Mouse (Mus musculus) skeletal muscle tissue, adult 2 months (tissue): ENCODE results near the gene Npdc1.

Experiments used
- DNase-seq: peaks from one replicate; pipeline ENCODE4 v3.0.0-alpha.2; 2012; ENCODE audit warnings: low read depth, low spot score

Gene Npdc1

DNA sequence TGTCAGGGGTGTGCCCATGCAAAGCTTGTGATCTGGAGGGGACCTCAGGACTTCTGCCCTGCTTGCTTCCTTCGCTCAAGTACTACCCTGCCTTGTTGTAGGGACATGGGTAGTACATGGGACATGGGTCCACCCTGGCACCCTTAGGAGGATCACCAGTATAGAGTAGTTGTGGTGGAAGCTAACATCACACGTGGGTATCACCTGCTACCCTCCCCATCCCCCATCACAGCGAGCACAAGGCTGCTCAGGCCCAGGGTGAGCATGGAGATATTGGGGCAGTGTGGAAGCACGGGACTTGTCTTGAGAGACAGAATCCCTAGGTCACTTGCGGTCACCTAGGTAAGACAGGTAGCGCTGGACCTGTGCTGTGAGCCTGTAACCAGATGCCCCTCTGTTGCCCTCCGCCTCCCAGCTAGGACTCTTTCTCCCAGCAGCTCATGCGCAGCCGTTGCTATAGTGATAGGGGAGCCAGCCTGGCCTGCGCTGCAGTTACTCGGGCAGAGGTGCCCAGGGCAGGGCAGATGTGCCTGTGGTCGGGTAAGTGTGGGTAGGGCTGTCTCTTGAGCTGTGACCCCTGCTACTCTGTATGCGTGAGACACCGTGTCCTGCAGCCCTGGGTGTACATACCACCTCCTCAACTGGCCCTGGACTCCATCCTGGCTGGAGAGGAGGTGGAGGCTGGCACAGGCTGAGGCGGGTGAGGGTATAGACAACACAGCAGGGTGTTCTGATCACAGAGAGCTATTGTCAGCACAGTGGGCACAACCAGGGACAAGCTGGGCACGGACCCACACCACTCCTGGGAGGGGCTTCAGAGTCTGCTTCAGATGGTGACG, 31.5 kb downstream of the Npdc1 start:
- DNase-seq: no peak

DNA sequence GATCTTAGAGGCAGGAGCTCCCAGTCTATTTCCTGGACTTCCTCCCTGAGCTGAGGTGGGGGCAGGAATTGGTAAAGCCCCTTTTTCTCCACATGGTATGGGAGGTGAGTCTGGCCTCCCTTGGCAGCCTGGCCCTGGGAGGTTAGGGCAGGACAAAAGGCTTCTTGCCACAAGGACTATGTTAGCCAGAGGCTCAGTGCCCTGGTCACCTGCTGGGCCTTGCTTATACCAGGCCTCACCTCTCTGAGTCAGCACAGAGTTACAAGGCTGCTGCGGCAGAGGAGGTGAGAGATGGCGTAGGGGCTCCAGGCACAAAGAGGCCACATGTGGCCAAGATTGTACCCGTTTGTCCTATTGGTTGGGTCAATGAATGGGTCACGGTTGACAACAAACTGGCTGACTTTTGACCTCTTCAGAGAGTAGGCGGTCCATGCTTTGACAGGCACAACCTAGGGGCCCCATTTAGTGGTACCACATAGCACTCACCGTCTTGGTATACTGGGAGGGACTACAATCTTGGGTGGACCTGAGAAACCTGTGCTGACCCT, 32.2 kb downstream of the Npdc1 start:
- DNase-seq: no peak

DNA sequence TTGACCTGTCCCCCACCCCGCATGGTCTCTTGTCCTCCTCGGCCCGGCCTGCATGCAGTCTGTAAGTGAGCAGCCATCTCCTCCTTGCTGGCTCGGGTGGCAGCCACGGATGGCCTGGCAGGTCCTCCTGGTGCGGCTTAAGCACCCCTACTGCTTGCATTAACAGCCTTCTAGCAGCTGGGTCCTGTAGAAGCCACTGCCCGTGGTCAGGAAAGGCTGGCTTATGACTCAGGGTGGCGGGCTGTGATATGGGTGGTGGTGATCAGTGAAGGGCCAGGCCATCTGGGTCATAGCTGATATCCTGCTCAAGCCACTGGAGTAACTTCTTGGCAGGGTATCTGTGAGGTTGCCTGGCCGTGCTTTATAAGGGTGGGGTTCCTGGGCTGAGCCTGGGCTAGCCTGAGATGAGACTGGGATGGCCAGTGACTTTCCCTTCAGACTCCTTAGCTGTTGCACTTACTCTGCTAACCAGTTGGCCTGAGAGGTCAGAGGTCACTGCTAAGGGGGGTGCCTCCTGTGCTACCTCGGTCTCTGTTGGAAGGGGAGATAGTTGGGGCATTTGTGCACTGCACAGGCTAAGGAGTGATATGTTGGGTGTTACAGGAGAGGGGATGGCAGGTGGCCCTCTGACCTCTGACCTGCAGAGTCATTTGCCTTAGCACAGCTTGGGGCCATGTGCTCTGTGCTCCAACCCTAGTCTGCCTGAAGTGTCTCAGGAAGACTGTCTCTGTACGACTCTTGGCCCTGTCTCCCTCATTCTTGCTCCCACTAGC, 33.4 kb downstream of the Npdc1 start:
- DNase-seq: no peak

DNA sequence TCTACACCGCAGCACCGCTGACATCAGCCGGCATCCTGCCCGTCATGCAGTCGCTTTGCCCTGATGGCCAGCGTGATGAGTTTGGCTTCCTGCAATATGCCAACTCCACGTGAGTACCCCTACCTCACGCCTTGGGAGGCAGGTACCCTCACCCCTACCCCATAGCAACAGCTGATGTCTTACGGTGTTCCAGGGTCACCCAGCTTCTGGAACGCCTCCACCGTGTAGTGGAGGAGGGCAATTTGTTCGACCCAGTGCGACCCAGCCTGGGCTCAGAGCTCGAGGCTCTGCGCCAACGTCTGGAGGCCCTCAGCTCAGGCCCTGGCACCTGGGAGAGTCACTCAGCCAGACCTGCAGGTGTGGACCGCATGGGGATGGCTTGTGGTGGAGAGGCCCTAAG, 34.0 kb downstream of the Npdc1 start:
- DNase-seq: no peak

DNA sequence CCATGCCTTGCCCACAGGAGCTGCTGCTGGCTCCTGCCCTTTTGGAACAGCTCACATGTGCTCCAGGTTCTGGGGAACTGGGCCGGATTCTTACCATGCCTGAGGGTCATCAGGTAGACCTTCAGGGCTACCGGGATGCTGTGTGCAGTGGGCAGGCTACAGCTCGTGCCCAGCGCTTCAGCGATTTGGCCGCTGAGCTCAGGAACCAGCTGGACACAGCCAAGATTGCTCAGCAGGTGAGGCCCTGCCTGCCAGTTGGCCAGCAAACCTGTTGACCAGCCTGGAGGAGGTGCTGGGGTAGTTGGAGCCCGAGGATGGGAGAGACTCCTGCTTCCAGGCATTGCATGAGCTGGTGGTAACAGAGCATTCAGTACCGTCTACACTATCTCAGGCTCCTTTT, 35.1 kb downstream of the Npdc1 start:
- DNase-seq: no peak

DNA sequence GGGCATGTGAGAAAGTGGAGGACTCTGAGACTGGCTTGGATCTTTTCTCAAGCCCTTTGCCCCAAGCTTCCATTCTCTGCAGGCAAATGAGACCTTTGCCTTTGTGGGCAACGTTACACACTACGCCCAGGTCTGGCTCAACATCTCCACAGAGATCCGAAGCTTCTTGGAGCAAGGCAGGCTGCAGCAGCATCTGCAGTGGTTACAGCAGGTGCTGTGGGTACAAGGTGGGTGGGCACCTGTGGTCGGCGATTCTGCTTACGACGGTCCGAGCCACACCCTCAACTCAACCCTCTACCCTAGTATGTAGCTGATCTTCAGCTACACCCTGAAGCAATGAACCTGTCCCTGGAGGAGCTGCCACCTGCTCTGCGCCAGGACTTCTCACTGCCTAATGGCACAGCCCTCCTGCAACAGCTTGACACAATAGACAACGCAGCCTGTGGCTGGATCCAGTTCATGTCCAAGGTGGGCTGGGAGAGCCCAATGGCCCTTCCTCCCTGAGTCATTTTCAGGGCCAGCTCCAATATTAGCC, 37.2 kb downstream of the Npdc1 start:
- no peak for DNase-seq

DNA sequence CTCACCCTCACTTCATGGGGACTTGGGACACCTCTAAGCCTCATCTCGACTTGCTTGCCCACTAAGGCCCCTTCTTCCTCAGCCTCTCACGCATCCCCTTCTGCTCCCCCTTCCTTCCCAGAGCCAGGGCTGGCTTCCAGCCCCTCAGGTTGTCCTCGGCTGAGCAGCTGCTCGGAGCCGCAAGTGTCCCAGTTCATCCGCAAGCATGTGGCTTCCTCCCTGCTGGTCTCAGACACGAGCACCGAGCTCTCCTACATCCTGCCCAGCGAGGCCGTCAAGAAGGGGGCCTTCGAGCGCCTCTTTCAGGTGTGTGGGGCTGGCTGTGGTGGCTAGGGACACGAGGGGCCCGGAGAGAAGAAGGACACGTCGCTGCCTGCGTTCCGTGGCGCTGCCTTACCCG, 41.9 kb downstream of the Npdc1 start:
- no peak for DNase-seq

DNA sequence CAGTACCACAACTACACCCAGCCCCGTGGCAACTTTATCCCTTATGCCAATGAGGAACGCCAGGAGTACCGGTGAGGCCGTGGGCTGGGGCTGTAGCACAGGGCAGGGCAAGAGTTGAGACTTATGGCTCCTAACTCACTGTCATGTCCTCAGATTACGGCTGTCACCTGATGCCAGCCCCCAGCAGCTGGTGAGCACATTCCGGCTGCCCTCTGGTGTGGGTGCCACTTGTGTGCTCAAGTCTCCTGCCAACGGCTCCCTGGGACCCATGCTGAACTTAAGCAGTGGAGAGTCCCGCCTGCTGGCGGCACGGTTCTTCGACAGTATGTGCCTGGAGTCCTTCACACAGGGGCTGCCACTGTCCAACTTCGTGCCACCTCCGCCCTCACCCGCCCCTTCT, 43.5 kb downstream of the Npdc1 start:
- DNase-seq: no peak

DNA sequence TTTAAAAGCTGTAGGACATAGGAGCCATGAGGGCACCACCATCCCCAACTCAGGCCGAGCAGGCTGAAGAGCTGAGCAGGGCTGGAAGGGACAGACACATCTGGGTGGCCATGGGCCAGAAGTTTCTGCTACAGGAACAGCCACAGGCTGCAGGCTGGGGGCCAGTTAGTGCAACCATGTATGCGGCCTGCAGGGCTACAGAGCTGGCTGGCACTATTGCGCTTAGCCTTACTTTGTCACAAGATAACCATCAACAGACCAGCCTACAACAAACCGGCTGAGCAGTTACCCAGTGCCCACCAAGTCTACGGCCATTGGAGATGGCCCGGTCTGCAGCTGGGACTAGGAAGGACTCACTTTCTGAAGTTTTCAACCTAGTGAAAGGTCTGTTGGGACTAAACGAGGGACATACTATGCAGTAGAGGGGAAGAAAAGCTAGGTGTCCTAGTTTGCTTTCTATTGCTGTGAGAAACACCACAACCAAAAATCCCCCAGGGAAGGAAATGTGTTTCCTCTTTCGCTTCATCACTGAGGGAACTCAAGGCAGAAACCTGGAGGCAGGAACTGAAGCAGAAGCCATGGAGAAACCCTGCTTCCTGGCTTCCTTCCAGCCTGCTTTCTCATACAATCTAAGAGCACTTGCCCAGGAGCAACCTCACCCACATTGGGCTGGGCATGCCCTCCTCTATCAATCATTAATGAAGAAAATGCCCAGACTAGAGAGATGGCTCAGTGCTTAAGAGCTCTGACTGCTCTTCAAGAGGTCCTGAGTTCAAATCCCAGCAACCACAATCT, 51.9 kb downstream of the Npdc1 start:
- no peak for DNase-seq

DNA sequence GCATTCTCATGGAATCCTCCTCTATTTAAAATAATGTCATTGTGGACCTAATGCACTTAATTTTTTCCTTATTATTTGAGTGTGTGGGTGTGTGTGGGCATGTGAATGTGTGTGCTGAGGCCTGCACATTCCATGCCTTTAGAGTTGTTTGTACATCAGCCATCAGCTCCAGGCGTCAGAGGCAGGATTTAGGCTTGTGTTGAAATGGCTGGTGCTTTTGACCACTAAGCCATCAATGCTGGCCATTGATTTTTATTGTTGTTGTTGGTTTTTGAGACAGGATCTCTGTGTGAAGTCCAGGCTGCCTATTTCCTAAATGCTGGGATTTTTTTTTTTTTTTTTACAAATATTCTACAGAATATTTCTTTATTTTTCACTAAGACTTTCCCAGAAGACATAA, 53.8 kb downstream of the Npdc1 start:
- no peak for DNase-seq

DNA sequence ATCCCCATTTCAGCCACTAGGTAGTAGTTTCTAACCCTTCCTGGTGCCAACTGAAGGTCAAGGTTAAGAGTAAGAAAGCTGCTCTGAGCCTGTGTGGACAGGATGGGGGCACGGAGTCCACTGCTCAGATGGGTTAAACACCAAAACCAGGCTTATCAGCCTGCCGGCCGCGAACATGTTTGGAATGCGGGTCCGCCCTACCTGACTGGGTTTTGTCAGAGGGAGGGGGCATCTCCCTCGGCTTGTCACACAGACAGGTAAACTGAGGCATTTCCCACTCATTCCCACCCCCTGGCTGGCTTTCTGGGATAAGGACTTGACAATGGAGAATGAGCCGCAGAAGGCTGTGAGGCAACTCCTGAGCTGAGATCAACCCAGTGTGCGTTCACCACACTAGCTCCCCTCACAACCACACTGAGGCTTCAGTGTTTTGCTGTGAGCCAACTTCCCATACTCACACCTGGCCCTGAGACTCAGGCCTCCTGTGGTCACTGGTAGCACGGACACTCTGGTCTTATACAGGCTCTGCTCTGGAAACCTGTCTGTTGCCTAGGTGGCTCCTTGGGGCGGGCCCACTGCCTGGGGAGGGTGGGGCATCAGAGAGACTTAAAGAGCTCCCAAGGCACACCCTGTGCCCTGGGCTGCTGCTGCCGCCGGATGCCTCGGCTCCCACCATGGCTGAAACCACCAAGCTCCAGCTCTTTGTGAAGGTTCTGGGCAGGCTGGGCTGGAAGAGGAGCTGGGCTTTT, 57.2 kb downstream of the Npdc1 start, which contains the start of gene Clic3:
TSS of gene Clic3 (plus strand) at position 634 of the 749 bp plus-strand sequence.
- no peak for DNase-seq

DNA sequence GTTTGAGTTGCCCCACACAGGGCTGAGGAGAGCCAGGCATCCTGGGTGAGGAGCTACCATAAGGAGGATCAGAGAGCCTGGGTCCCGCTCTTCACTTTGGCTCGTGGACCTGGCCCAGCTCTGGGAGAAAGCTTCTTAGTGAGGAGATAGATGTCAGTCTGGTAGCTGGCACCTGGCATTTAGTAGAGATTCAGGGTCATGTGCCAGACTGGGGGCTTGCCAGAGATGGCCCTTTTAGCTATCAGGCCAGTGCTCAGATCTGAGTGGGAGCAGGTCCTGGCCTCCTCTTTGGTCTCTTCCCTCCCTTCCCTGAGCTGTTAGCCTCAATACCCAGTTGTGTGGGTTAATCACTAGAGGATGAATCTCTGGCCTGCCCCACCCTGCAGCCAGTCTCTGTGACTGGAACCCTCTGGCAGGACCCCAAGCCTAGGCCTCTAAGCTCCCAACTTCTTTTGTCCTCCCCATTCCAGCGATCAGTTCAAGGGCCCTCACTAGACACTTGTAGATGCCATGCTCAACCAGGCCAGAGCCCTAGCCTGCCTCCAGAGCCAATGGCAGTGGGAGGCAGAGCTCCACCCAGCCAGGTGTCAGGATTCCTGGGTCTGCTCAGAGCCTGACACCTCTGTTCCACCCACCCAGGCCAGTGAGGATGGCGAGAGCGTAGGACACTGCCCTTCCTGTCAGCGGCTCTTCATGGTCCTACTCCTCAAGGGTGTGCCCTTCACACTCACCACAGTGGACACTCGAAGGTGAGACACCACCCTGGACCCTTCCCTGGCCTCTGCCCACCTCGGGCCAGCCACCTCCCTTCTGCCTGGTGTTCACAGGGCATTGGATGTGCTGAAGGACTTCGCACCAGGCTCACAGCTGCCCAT, 58.1 kb downstream of the Npdc1 start:
- DNase-seq: no peak

DNA sequence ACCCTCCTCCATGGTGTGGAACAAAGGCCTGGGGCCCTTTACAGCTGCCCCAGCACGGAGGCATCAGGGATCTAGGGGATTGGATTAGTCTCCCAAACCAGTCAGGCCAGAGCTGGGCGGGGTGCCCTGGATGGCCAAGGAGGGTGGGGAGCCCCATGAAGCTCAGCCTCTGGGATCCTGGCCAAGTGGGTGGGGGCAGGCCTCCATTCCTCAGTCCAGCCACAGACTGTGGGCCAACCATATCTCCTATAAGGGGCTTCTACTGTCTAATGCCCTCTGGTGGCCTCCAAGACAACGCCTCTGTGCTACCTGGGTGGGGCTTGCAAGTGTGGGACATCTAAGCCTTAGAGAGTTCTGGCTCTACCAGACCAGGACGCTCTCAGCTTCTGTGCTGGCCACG, 59.8 kb downstream of the Npdc1 start:
- peak; percentile 59 for DNase-seq
